Mouse (Mus musculus) midbrain, embryonic 15.5 days (tissue): ENCODE data around the gene Trem3. TPM values are rescaled to one million over a fixed set of nuclear protein-coding genes. Genes with fewer than 3 reads are reported as not detected.

Source experiments
- ATAC-seq: fragments of 200-750 bp; cut with Nextera tagmentation; replicated peaks from 2 replicates; pipeline ENCODE4 v1.8.0; 2017; ENCODE audit warnings: moderate TSS enrichment
- H3K27ac ChIP-seq: fragments of 300-500 bp; sonication (generic); 2 replicates; pipeline ENCODE4 v1.5.1; 2015; ENCODE audit warnings: mild to moderate bottlenecking, inconsistent platforms
- H3K27me3 ChIP-seq: fragments of 300-500 bp; sonication (generic); replicated peaks from 2 replicates; pipeline ENCODE4 v1.6.1; 2015; ENCODE audit warnings: inconsistent platforms
- H3K36me3 ChIP-seq: fragments of 300-500 bp; sonication (generic); replicated peaks from 2 replicates; pipeline ENCODE4 v1.6.1; 2015; ENCODE audit warnings: inconsistent platforms
- H3K4me1 ChIP-seq: fragments of 300-500 bp; sonication (generic); 2 replicates; pipeline ENCODE4 v1.6.1; 2015; ENCODE audit warnings: inconsistent platforms
- H3K4me2 ChIP-seq: fragments of 300-500 bp; sonication (generic); 2 replicates; pipeline ENCODE4 v1.6.1; 2015; ENCODE audit warnings: inconsistent platforms, mild to moderate bottlenecking, moderate library complexity
- H3K4me3 ChIP-seq: fragments of 300-500 bp; sonication (generic); 2 replicates; pipeline ENCODE4 v1.5.1; 2015; ENCODE audit warnings: mild to moderate bottlenecking, inconsistent platforms
- H3K9ac ChIP-seq: fragments of 300-500 bp; sonication (generic); 2 replicates; pipeline ENCODE4 v1.6.1; 2015; ENCODE audit warnings: mild to moderate bottlenecking, inconsistent platforms
- H3K9me3 ChIP-seq: fragments of 300-500 bp; sonication (generic); 2 replicates; pipeline ENCODE4 v1.6.1; 2016; ENCODE audit warnings: inconsistent platforms
- WGBS: fragments of 180-500 bp; shearing (Covaris S2); methylation state at CpG from one replicate; pipeline ENCODE4 v1.1.7; 2015; ENCODE audit warnings: mixed read lengths; 5-methylcytosine and 5-hydroxymethylcytosine counted together
- polyA plus RNA-seq: library from polyadenylated mRNA; unstranded; fragments of >200 nt; fragmentation: Nextera tagmentation; extraction: Ambion mirVana; gene quantifications from 2 replicates; pipeline ENCODE4 v1.2.1, GENCODE M21; 2015

Trem3 gene
- polyA plus RNA-seq, 1 experiment from 2014 or later: not detected

GRCm38 (mm10) chr17:48250631-48251030 is 3.1 kb downstream of the Trem3 start:
- H3K9ac ChIP-seq: no peak overlapping the region
- H3K4me3 ChIP-seq: no peak overlapping the region
- ATAC-seq: no peak
- H3K36me3 ChIP-seq: no peaks in the 10 kb centered on the region
- H3K9me3 ChIP-seq: no peaks in the 10 kb centered on the region
- H3K4me2 ChIP-seq: no peak overlapping the region
- no peaks in the 10 kb centered on the region for H3K4me1 ChIP-seq
- no peak overlapping the region for H3K27ac ChIP-seq
- no peaks in the 10 kb centered on the region for H3K27me3 ChIP-seq
- WGBS: 93% methylated on average over 7 of the region's 7 CpGs

GRCm38 (mm10) chr17:48256575-48256974 is 9.0 kb downstream of the Trem3 start:
- no peak for ATAC-seq
- no peak overlapping the region for H3K9ac ChIP-seq
- no peaks in the 10 kb centered on the region for H3K9me3 ChIP-seq
- no peak overlapping the region for H3K27ac ChIP-seq
- no peaks in the 10 kb centered on the region for H3K27me3 ChIP-seq
- no peaks in the 10 kb centered on the region for H3K36me3 ChIP-seq
- no peak overlapping the region for H3K4me3 ChIP-seq
- H3K4me1 ChIP-seq: no peaks in the 10 kb centered on the region
- no peak overlapping the region for H3K4me2 ChIP-seq

- ATAC-seq: no peak
- H3K4me1 ChIP-seq: no peaks in the 10 kb centered on the region
Observed at GRCm38 (mm10) chr17:48261868-48262267, 14.3 kb downstream of the Trem3 start.

GRCm38 (mm10) chr17:48263741-48264362 is 16.3 kb downstream of the Trem3 start, which contains the start of gene Treml4:
TSS of gene Treml4 (plus strand) at chr17:48264295.
- Histone ChIP-seq H3K4me3 (no peak within 1 kb of the TSS), H3K4me1 (no peaks in the 10 kb centered on the region), H3K27me3 (no peaks in the 10 kb centered on the region), H3K9ac (no peak within 1 kb of the TSS), H3K9me3 (no peaks in the 10 kb centered on the region), H3K27ac (no peak within 1 kb of the TSS), H3K36me3 (no peaks in the 10 kb centered on the region), H3K4me2 (no peak within 1 kb of the TSS)
- no peak for ATAC-seq
- 87% methylated on average over 3 of the region's 3 CpGs for WGBS

More at GRCm38 (mm10) chr17:48261868-48262267, 14.3 kb downstream of the Trem3 start:
- Histone ChIP-seq H3K27me3 (no peaks in the 10 kb centered on the region), H3K4me3 (no peak overlapping the region), H3K4me2 (no peak overlapping the region), H3K9me3 (no peaks in the 10 kb centered on the region), H3K9ac (no peak overlapping the region), H3K27ac (no peak overlapping the region), H3K36me3 (no peaks in the 10 kb centered on the region)
- 91% methylated on average over 2 of the region's 2 CpGs for WGBS

- no peak overlapping the region for H3K27ac ChIP-seq
- ATAC-seq: no peak
- 93% methylated on average over 7 of the region's 7 CpGs for WGBS
- no peaks in the 10 kb centered on the region for H3K36me3 ChIP-seq
- no peaks in the 10 kb centered on the region for H3K9me3 ChIP-seq
- no peak overlapping the region for H3K9ac ChIP-seq
- H3K4me1 ChIP-seq: no peaks in the 10 kb centered on the region
- H3K4me3 ChIP-seq: no peak overlapping the region
- no peaks in the 10 kb centered on the region for H3K27me3 ChIP-seq
- no peak overlapping the region for H3K4me2 ChIP-seq
Observed at GRCm38 (mm10) chr17:48264662-48265061, 17.1 kb downstream of the Trem3 start.

GRCm38 (mm10) chr17:48266138-48266537 is 18.6 kb downstream of the Trem3 start:
- WGBS: 12% methylated on average over 2 of the region's 2 CpGs
- no peak overlapping the region for H3K4me3 ChIP-seq
- no peak overlapping the region for H3K9ac ChIP-seq
- no peak for ATAC-seq
- no peak overlapping the region for H3K27ac ChIP-seq
- H3K4me2 ChIP-seq: no peak overlapping the region
- no peaks in the 10 kb centered on the region for H3K9me3 ChIP-seq
- no peaks in the 10 kb centered on the region for H3K36me3 ChIP-seq
- H3K4me1 ChIP-seq: no peaks in the 10 kb centered on the region
- no peaks in the 10 kb centered on the region for H3K27me3 ChIP-seq

- Histone ChIP-seq H3K4me2 (no peak overlapping the region), H3K27me3 (no peaks in the 10 kb centered on the region), H3K4me3 (no peak overlapping the region), H3K9ac (no peak overlapping the region), H3K27ac (no peak overlapping the region), H3K4me1 (no peaks in the 10 kb centered on the region), H3K9me3 (no peaks in the 10 kb centered on the region), H3K36me3 (no peaks in the 10 kb centered on the region)
- ATAC-seq: no peak
- 43% methylated on average over 2 of the region's 2 CpGs for WGBS
Observed at GRCm38 (mm10) chr17:48266610-48267304, 19.2 kb downstream of the Trem3 start.

GRCm38 (mm10) chr17:48267591-48267990 is 20.0 kb downstream of the Trem3 start:
- WGBS: 89% methylated on average over 1 of the region's 1 CpGs
- Histone ChIP-seq H3K4me1 (no peaks in the 10 kb centered on the region), H3K9me3 (no peaks in the 10 kb centered on the region), H3K9ac (no peak overlapping the region), H3K36me3 (no peaks in the 10 kb centered on the region), H3K4me2 (no peak overlapping the region), H3K27ac (no peak overlapping the region), H3K27me3 (no peaks in the 10 kb centered on the region), H3K4me3 (no peak overlapping the region)
- no peak for ATAC-seq

GRCm38 (mm10) chr17:48268276-48268675 is 20.7 kb downstream of the Trem3 start:
- no peak overlapping the region for H3K27ac ChIP-seq
- H3K4me3 ChIP-seq: no peak overlapping the region
- ATAC-seq: no peak
- no peaks in the 10 kb centered on the region for H3K36me3 ChIP-seq
- no peaks in the 10 kb centered on the region for H3K27me3 ChIP-seq
- H3K4me1 ChIP-seq: no peaks in the 10 kb centered on the region
- H3K9me3 ChIP-seq: no peaks in the 10 kb centered on the region
- H3K9ac ChIP-seq: no peak overlapping the region
- no peak overlapping the region for H3K4me2 ChIP-seq

- Histone ChIP-seq H3K4me1 (no peaks in the 10 kb centered on the region), H3K4me2 (no peak overlapping the region), H3K4me3 (no peak overlapping the region), H3K9me3 (no peaks in the 10 kb centered on the region), H3K9ac (no peak overlapping the region), H3K27me3 (no peaks in the 10 kb centered on the region), H3K36me3 (no peaks in the 10 kb centered on the region), H3K27ac (no peak overlapping the region)
- ATAC-seq: no peak
- WGBS: 77% methylated on average over 4 of the region's 4 CpGs
Observed at GRCm38 (mm10) chr17:48269833-48270232, 22.3 kb downstream of the Trem3 start.

- H3K36me3 ChIP-seq: no peaks in the 10 kb centered on the region
- H3K27me3 ChIP-seq: no peaks in the 10 kb centered on the region
- no peak overlapping the region for H3K9ac ChIP-seq
- H3K4me2 ChIP-seq: no peak overlapping the region
- H3K9me3 ChIP-seq: no peaks in the 10 kb centered on the region
- WGBS: 76% methylated on average over 5 of the region's 5 CpGs
- no peak overlapping the region for H3K27ac ChIP-seq
- ATAC-seq: no peak
- no peak overlapping the region for H3K4me3 ChIP-seq
- no peaks in the 10 kb centered on the region for H3K4me1 ChIP-seq
Observed at GRCm38 (mm10) chr17:48272158-48272557, 24.6 kb downstream of the Trem3 start.

GRCm38 (mm10) chr17:48272598-48272997 is 25.0 kb downstream of the Trem3 start:
- no peaks in the 10 kb centered on the region for H3K36me3 ChIP-seq
- H3K9ac ChIP-seq: no peak overlapping the region
- WGBS: 87% methylated on average over 4 of the region's 4 CpGs
- no peak overlapping the region for H3K4me2 ChIP-seq
- no peaks in the 10 kb centered on the region for H3K4me1 ChIP-seq
- H3K27me3 ChIP-seq: no peaks in the 10 kb centered on the region
- no peaks in the 10 kb centered on the region for H3K9me3 ChIP-seq
- no peak for ATAC-seq
- no peak overlapping the region for H3K4me3 ChIP-seq
- H3K27ac ChIP-seq: no peak overlapping the region

GRCm38 (mm10) chr17:48274098-48274497 is 26.5 kb downstream of the Trem3 start:
- Histone ChIP-seq H3K27ac (no peak overlapping the region), H3K36me3 (no peaks in the 10 kb centered on the region), H3K9me3 (no peaks in the 10 kb centered on the region), H3K4me2 (no peak overlapping the region), H3K4me1 (no peaks in the 10 kb centered on the region), H3K4me3 (no peak overlapping the region), H3K27me3 (no peaks in the 10 kb centered on the region), H3K9ac (no peak overlapping the region)
- 93% methylated on average over 4 of the region's 4 CpGs for WGBS
- ATAC-seq: no peak
